Mouse (Mus musculus) frontal cortex, postnatal 25 days (tissue): ENCODE results near the gene Foxred1.

Experiments used
- DNase-seq, 2 experiments: peaks; one replicate each; pipeline ENCODE4 v3.0.0; 2022; ENCODE audit warnings: low spot score in 2 of 2

The Foxred1 gene

DNA sequence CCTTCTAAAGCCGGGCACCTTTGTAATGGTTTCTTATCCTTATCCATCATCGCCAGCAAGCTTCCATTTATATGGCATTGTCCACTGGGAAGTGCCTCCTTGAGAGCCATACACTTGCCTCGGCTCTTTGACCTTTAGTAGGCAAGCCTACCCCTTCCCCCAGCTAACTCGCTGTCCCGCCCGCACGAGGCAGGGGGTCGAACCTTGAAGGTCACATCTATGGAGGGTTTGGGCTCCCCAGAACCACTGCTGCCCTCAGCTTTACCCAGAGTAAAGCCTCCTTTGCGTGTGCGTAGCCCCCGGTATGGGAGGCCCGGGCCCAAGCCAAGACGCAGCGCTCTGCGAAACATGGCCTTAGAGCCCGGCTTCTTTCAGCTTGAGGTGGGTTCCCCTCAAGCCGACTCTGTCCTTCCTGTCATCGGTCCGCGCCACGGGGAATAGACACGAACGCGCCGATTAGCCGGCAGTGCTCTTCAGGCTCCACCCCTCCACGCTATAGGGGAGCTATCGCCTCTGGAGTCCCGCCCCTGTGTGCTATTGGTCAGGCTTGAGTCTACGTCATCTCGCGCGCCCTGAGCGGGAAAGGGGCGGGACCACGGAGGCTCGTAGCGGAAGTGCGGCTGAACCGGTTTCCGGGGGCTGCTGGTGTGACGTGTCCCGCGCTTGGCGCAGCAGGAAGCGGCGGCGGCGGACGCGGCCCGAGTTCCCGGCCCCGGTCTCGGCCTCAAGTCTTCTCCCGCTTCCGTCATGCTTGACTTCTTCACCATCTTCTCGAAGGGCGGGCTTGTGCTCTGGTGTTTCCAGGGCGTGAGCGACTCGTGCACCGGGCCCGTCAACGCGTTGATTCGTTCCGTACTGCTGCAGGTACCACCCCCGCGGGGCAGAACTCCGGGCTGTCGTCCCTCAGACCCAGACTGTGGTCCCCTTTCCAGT, at the start of gene Foxred1:
TSS of gene Foxred1 (minus strand) at position 514 of the 933 bp plus-strand sequence.
- peak; percentile 97 to 98 for DNase-seq

DNA sequence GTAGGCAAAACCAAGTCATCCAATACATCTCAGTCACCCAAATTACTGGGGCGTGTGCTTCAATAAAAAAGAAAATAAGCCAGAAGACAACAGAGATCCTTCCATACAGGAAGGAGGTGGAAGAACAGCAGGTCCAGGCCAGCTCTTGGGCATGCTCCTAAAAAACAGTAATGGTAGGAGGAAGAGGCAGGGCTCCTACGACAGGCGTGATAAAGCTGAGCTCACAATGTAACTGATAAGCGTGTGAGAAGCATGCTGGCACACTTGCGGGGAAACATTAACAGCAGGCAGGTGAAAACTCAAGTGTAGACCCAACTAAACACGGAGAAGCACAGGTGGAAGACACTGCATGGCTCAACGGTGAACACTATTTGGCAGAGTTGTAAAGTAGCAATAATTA, 46.5 kb upstream of the Foxred1 start:
- no peak for DNase-seq

DNA sequence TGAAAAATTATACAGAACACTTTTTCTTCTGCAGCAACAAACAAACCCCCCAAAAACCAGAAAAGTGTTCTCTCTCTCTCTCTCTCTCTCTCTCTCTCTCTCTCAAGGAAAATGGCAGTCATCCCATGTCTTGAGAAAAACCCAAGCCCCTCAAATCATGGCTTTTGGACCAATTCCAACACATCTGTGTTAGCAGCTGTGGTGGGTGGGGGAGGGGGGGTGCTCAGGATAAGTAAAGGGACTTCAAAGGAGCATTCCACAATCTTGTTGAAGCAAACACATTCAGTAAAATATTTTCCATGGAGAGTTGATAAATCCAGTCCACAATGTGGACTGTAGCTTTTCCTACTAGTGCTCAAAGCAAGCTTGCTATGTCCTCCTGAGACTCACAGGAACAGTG, 38.6 kb upstream of the Foxred1 start:
- DNase-seq = no peak

DNA sequence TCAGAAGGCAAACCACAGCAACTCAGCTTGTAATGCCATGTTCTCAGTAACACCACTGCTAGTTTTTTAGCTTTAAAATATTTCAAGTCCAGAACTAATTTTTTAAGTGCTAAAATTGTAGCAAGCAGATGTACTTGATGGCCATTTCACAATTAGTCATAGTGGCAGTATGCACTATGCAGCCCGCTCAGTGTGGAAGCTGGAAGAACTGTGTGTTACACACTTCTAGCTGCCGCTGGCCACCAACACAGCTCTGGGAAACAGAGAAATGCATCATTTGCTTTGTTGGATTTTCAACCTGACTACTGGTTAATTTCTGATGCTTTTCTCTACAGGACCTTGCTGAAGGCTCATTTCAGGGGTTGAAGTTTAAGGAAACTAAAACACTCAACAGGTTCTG, 36.5 kb upstream of the Foxred1 start:
- DNase-seq = no peak

DNA sequence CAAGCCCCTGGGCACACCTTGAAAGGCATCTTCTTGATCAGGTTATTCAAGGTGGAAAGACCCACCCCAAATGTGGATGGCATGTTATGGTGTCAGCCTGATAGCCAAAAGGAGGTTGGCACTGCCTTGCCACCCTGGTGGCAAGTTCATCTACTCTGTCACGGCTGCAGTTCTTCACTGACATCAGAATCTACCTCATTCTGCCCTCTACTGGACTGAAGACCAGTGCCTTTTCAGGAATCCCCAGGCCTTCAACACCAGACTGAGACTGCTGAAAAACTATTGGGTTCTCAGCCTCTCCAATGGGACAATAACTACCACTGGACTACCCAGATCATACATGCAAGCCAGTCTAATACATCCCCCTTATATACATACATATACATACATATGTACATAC, 28.9 kb upstream of the Foxred1 start:
- no peak for DNase-seq

DNA sequence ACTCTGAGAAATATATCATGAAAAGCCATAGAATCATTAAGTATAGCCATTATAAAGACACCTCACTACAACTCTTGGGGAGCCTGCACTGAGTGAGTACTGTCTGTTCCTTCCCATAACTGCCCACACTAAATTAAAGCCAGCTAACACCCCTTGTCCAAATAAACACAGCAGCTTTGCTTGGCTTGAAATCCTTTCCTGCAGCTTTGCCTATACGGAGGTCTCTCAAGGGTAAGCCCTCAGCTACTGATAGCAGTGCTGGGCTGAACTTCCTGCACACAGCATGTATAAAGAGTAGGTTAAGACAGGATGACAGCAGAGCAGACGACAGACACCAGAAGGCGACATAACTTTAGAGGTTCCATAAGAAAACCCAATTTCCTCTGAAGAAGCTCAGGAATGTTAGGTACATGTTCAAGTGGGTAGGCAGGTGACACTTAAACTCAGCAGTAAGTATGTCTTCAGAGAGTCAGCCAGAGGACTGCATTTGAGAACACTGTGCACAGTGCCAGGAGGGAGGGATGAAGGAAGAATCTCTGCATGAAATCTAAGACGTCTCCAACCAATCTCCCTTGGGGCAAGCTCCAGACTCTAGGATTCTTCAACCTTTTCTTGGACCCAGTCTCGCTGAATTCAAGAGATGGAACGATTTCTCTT, 28.2 kb upstream of the Foxred1 start:
- DNase-seq = no peak

DNA sequence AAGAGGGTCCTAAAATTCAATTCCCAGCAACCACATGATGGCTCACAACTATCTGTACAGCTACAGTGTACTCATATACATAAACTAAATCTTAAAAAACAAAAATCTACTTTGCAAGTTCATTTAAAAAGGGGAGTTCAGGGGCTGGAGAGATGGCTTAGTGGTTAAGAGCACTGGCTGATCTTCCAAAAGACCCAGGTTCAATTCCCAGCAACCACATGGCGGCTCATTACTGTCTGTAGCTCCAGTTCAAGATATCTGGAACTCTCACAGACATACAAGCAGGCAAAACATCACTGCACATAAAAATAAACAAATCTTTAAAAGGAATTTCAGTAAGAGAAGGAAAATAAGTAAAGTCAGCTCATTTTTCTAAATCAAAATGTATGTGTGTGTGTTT, 27.5 kb upstream of the Foxred1 start:
- no peak for DNase-seq

DNA sequence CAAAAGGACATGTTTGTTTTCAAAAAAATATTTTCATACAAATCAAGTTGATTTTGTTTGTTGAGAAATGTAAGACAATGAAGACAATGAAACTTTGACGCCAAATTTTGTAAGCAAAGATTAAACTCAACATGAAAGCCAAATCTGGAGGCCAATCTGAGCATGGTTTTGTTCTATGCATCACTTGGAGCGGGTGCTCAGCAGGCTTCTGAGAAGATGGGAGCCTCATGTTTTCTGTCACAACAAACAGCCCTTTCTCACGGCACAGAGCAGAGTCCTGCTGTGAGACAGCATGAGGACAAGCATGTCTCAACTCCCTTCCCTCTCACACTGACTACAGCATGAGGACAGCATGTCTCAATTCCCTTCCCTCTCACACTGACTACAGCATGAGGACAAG, 25.1 kb upstream of the Foxred1 start:
- no peak for DNase-seq

DNA sequence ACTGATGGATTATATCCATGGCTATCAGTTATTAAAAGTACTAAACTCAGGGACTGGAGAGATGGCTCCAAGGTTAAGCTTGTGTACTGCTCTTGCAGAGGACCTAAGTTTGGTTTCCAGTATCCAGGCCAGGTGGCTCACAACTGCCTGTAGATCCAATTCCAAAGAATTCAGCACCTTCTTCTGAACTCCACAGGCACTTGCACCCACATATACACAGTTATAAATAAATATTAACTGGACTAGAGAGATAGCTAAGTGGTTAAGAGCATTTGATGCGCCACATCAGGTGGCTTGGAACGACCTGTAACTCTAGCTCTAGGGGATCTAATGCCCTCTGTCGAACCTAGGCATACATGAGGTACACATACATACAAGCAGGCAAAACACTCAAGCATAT, 17.8 kb upstream of the Foxred1 start:
- no peak for DNase-seq

DNA sequence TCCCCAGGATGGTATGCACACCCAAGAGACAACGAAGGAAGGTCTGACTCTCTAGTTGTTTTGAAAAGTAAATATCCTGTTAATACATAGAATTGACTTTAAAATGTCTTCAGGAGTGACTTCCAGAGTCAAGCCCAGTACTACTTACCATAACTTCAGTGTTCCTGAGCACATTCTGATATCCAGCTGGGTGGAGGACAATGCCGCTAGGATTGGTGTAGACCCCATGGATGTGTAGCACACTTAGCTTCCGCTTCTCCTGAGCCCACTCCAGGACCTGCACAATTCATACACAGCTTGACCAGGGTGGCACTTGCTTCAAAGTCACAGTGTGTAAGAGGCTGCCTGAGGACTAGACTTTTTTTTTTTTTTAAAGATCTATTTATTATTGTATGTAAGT, 12.6 kb upstream of the Foxred1 start:
- DNase-seq = no peak

DNA sequence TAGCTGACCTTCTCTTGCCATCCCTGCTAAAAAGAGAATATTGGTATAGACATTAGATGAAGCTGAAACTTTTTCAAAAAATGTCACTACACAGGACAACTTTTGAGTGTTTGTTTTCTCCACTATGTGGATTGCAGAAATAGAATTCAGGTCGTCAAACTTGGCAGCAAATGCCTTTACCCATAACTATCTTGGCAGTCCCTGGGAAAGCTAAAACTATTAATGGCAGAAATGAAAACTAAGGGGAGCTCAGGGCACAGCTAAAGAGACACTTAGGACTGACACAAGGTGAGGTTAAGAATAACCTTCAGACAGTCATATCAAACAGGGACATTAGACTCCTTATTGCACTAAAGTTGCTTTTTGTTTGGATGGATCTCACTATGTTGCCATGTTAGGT, 7.1 kb upstream of the Foxred1 start:
- DNase-seq = no peak

DNA sequence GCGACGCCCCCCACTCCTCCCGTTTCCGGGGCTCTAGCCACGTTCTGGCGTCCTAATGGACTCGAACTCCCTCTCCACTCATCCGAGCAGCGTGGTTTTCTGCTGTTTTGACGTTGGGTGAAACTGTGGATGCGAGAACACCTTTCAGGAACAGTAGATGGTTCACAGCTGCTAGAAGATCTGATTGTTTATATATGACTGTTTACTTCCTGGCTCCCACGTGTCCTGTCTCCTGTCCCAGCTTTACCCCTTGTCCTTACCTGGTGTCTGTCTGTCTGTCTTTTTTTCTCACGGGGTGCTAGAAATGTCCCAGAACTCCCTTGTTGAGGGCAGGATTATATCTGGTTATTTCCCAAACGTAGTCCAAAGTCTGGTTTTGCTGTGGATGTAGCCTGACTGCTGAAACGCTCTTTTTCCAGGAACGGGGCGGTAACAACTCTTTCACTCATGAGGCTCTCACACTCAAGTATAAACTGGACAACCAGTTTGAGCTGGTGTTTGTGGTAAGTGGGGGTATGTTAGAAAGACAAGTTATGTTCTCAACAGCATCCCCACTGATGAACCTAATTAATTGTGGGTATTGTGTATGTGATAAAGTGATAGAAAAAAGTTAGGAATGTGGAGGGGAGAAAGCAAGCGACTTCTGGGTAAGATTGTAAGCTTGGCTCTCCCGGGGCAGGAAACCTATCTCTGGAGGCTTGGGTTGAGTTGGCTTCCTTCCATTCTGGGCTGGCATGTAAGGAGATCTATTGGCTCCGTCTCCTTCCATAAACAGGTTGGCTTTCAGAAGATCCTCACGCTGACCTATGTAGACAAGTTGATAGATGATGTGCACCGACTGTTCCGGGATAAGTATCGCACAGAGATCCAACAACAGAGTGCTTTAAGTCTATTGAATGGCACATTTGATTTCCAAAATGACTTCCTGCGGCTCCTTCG, 987 bp upstream of the Foxred1 start:
- no peak for DNase-seq

DNA sequence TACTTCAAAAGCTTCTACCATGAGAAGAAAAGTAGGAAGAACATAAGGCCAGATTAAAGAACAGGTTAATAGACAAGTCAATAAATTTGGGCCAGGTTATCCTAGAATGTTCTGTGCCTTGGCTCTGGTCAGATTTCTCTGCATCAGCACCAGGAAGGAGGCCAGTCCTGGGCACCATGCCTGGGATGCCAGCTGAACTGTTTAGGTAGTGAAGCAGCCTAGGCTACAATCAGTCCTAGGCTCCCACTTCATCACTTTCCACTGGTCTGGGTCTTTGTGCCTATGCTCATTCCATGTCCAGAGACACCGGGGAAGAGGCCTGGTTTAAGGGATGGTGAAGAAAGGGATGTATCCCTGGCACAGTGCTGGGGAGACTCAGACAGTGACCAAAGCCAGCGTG, 6.4 kb downstream of the Foxred1 start:
- DNase-seq = no peak

DNA sequence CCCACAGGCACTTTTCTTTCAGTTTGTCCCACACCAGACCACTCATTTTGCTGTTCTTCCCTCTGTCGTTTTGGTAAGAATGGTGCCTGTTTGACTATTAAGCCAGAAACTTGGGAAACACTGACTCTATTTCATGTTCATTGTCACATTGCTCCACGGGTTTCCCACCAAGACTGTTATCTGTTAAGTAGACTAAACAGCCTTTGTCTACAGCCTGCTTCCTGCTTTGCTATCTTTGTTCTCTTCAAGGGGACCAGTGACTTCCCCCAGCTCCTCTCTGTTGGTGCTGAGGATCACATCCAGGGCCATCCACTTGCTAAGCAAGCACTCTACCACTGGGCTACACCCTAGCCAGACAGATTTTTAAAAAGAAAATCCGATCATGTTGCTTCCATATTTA, 7.3 kb downstream of the Foxred1 start:
- no peak for DNase-seq

DNA sequence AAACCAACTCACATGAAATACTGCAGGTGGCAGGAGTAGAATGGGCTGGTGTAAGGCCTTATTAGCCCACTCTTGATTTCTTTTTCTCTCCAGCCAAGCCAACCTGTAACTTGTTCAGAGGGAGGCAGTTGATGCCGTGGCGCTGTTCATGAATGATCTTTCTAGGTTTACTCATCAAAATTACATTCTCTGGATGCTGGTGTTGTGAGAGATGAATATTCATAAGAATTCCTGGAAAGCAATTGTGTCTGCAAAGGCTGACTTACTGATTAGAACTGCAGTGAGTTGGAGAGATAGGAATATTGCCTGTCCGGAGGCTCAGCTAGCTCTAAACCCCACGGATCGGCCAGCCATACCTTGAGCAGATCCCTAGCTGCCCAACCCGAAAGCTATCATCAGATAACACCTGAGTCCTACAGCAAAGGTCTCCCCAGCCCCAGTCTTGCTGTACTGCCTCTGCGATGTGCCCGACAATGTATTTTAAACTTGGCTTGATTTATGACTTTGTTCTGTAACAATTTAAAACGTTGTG, 10.3 kb downstream of the Foxred1 start:
- DNase-seq = no peak

DNA sequence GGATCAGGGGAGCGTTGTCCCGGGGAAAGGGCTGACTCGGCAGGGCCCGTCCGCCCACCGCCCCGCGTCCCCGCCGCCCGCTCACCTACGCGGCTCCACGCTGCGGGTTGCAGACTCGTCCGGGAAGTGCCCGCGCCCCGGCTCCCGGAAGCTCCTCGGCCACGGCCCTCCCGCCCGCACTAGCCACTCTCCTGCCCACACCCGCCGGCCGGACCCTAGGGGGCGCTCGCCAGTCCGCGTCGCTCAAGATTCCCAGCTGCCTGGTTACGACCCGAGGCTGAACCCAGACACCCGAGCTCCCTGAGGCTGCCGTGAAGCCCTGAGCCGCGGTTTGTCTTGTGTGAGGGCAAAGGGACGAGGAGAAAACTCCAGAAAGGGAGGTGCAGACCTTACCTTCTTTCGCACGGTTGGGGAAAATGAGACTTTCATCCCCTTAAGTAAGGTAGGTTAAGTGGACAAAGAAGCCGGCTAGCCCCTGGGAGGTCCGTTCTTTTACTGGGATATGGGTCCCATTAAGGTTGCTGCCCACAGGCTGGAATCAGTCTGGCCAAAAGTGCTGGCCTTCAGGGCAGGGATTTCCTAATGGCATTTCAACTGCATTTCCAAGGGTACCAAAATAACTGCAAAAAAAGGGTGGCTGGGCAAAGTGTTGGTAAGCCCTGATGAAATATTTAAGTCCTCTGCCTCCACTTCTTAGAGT, 10.9 kb downstream of the Foxred1 start, which contains the start of the genes Srpr and Tirap:
TSS of gene Srpr (plus strand) at position 404 of the 700 bp plus-strand sequence.
TSS of gene Tirap (minus strand) at position 520 of the 700 bp plus-strand sequence.
- DNase-seq = peak; percentile 72 to 74

DNA sequence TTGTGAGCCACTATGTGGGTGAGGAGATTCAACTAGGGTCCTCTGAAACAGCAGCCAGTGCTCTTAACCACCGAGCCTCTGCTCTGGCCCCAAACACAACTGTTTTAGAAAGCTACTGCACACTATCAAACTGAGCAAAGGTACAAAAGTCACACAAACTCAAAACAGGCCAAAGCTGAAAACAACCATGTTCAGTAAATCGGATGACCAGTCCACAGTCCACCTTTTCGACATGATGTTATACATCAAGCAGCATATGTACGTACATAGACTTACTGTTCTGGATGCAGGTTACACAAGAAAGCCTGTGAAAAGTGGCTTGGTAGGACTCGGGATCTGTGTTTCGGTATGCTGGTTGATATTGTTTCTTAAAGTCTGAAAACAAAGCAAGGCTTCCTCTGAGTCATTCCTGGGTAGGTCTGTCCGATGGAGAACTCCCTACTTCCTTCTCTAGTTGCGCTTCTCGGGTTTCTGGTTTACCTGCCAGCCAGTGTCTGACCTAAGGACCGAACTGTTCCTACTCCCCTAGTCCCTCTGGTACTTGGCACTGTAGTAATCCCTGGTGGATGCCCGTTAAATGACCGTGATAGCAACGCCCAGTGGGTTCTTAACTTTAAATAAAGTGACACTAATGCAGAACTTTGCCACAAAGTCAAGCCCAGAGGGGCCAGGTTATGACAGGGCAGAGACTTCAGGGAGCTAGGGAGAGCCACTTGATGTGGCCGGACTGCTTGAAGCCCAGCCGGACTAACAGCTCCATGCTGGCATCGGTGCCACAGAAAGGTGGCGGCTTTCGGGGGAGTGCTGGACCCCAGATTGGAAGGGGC, 11.7 kb downstream of the Foxred1 start:
- DNase-seq = no peak

DNA sequence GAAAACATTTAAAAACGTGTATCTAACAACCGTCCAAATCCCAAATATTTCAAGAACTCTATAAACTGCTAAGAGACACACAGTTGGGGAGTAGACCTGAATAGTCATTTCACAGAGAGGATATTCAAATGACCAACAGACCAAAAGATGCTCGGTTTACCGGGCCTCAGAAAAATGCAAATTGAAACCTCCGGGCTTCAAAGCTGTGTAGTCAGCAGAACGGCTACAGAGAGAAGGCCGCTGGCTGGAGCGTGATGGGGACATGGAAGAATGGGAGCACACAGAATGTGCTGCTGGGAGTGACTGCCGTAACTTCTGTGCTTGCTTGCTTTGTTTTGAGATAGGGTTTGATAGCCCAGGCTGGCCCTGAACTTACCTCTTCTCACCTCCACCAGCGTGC, 12.5 kb downstream of the Foxred1 start:
- DNase-seq = no peak

DNA sequence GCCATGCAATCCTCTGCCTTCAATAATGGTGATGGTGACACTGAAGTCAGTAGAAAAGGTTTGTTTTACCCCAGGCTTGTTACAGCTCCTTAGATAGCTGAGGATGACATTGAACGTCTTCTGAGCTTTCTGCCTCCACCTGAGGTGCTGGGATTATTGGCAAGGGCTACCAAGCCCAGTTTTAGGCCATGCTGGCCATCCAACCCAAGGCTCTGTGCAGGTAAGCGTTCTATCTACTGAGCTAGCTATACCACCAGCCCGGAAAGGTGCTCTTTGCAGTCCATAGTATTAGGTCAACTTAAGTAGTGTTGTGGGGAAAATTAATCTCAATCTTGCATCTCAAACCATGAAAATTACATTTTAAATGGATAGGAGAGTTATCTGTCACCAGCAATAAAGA, 13.2 kb downstream of the Foxred1 start:
- no peak for DNase-seq

DNA sequence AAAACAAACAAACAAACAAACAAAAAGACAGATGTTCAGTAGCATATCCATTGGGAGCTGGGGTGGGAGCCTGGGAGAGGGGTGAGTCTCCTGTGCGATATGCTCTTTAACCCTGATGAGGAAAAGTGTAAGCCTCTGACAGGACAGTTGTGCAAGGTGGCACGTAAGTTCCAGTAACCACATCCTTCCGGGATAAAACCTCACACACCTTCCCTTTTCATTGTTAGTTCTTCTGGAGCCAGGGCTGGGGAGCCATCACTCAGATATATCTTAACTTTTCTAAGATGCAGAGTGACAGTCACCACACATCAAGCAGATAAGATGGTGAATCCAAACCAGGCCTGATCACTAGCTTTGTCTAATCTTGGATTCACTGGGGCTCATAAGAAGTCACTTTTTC, 16.8 kb downstream of the Foxred1 start:
- DNase-seq = no peak
